17 mouse cellular contexts compared by ENCODE assay signal in the genomic region with DNA sequence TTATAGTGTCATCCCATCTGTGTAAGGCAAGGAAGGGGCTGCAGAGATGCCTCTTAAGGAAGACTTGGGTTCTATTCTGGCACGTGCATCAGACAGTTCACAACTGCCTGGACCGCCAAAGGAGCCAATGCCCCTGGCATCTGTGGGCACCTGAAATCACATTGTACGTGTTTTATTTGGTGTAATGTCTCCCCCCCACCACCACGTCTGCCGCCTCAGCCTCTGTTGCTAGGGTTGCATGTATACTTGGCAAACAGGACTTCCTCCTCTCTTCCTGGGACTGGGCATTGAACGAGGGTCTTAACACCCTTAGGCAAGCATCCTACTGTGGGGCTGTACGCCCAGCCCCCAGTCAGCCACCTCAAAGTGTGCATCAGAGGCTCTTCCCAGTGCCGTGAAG. TPM values are rescaled to one million over a fixed set of nuclear protein-coding genes. Genes with fewer than 3 reads are reported as not detected.
DNase-seq lines count a peak whose midpoint lies in the region; ATAC-seq and TF ChIP-seq lines count a peak whose summit lies in the region.
"Had no signal": no experiment of that assay in that cellular context is flagged by ENCODE, and none has a peak within 500 bp of the region (broad histone marks: within the 10 kb centered on the region; RNA-seq: fewer than 3 reads in every experiment).

No protein-coding gene starts in this region.

- ATAC-seq in embryonic facial prominence, embryonic 13.5 days (ENCODE audit: insufficient number of reproducible peaks, insufficient read depth, low FRiP score, low TSS enrichment, low read depth): no peak
- peak; percentile 32; the same call in 1 of the 2 replicates for ATAC-seq in forebrain, postnatal 0 days
- no peak for ATAC-seq in midbrain, embryonic 14.5 days (ENCODE audit: low FRiP score, low TSS enrichment)
- ATAC-seq in intestine, embryonic 16.5 days: no peak
- ATAC-seq: inflammation-experienced regulatory T-cells, adult 6 months; liver, embryonic 12.5 days had no signal

- no peaks in the 10 kb centered on the region for H3K36me3 ChIP-seq in ES-Bruce4 (ENCODE audit: control insufficient read depth, insufficient read depth, low read length, poor library complexity, severe bottlenecking)
- no peaks in the 10 kb centered on the region for H3K36me3 ChIP-seq in embryonic facial prominence, embryonic 13.5 days
- H3K36me3 ChIP-seq in forebrain, postnatal 0 days (ENCODE audit: insufficient read depth): no peaks in the 10 kb centered on the region
- no peaks in the 10 kb centered on the region for H3K36me3 ChIP-seq in midbrain, embryonic 14.5 days (ENCODE audit: control insufficient read depth, insufficient read depth, low read length)
- H3K36me3 ChIP-seq in intestine, embryonic 16.5 days (ENCODE audit: control insufficient read depth, insufficient read depth, low read length): no peaks in the 10 kb centered on the region
- H3K36me3 ChIP-seq: heart, embryonic 10.5 days; kidney, embryonic 15.5 days; liver, embryonic 12.5 days; lung, embryonic 15.5 days had no signal

- 0 out of 2 replicates have a peak overlapping the region, but pooled peaks have one; percentile 77 for H3K27ac ChIP-seq in ES-Bruce4 (ENCODE audit: insufficient read depth, low read length)
- 0 out of 2 replicates have a peak overlapping the region, but pooled peaks have one; percentile 62 for H3K27ac ChIP-seq in embryonic facial prominence, embryonic 13.5 days
- H3K27ac ChIP-seq in forebrain, postnatal 0 days (ENCODE audit: low read depth, low read length): no peak overlapping the region
- H3K27ac ChIP-seq in midbrain, embryonic 14.5 days (replicated peaks; ENCODE audit: low read depth, low read length): peak overlapping the region; percentile 91
- no peak overlapping the region for H3K27ac ChIP-seq in layer of hippocampus, adult 2 months
- H3K27ac ChIP-seq in intestine, embryonic 16.5 days (ENCODE audit: low read length): no peak overlapping the region
- H3K27ac ChIP-seq: liver, embryonic 12.5 days; macrophage had no signal

- TF ChIP-seq POLR2A in ES-Bruce4 (IDR thresholded peaks at IDR 0.05; ENCODE audit: insufficient read depth, low read length): no peak

- H3K9ac ChIP-seq in ES-Bruce4 (ENCODE audit: low read depth, poor library complexity, severe bottlenecking): no peak overlapping the region
- H3K9ac ChIP-seq in embryonic facial prominence, embryonic 13.5 days: no peak overlapping the region
- H3K9ac ChIP-seq in forebrain, postnatal 0 days: no peak overlapping the region
- H3K9ac ChIP-seq in midbrain, embryonic 14.5 days (replicated peaks; ENCODE audit: low read length): no peak overlapping the region; the same call in 1 of the 2 replicates
- no peak overlapping the region for H3K9ac ChIP-seq in intestine, embryonic 16.5 days (ENCODE audit: low read depth, low read length)
- H3K9ac ChIP-seq: liver, embryonic 12.5 days; lung, embryonic 15.5 days had no signal

- H3K4me2 ChIP-seq in embryonic facial prominence, embryonic 13.5 days: no peak overlapping the region
- H3K4me2 ChIP-seq in forebrain, postnatal 0 days (ENCODE audit: low read depth): no peak overlapping the region
- H3K4me2 ChIP-seq in midbrain, embryonic 14.5 days (ENCODE audit: low read length): peak overlapping the region; percentile 51
- no peak overlapping the region for H3K4me2 ChIP-seq in intestine, embryonic 16.5 days (ENCODE audit: low read depth, low read length)

- peaks cover 11% of the 10 kb centered on the region for H3K4me1 ChIP-seq in ES-Bruce4 (ENCODE audit: control insufficient read depth, insufficient read depth, low read length)
- peaks cover 15% of the 10 kb centered on the region for H3K4me1 ChIP-seq in embryonic facial prominence, embryonic 13.5 days
- peaks cover 12% of the 10 kb centered on the region for H3K4me1 ChIP-seq in forebrain, postnatal 0 days (ENCODE audit: insufficient read depth)
- H3K4me1 ChIP-seq in midbrain, embryonic 14.5 days (ENCODE audit: control insufficient read depth, insufficient read depth, low read length): peaks cover 23% of the 10 kb centered on the region
- H3K4me1 ChIP-seq in intestine, embryonic 16.5 days (ENCODE audit: control insufficient read depth, insufficient read depth, low read length): peaks cover 10% of the 10 kb centered on the region
- H3K4me1 ChIP-seq: liver, embryonic 12.5 days had no signal

- TF ChIP-seq EP300 in ES-Bruce4 (IDR thresholded peaks at IDR 0.05; ENCODE audit: insufficient read depth, low read depth, low read length): no peak

- WGBS in embryonic facial prominence, embryonic 13.5 days: 55% methylated on average over 8 of the region's 8 CpGs
- 23% methylated on average over 8 of the region's 8 CpGs for whole genome bisulfite sequencing in forebrain, postnatal 0 days
- 21% methylated on average over 8 of the region's 8 CpGs for WGBS in midbrain, embryonic 14.5 days
- 74% methylated on average over 8 of the region's 8 CpGs for WGBS in intestine, embryonic 16.5 days

- H3K27me3 ChIP-seq in ES-Bruce4 (ENCODE audit: control insufficient read depth, insufficient read depth, low read length, poor library complexity, severe bottlenecking): no peaks in the 10 kb centered on the region
- no peaks in the 10 kb centered on the region for H3K27me3 ChIP-seq in embryonic facial prominence, embryonic 13.5 days
- H3K27me3 ChIP-seq in forebrain, postnatal 0 days (ENCODE audit: insufficient read depth, low read length): no peaks in the 10 kb centered on the region
- no peaks in the 10 kb centered on the region for H3K27me3 ChIP-seq in midbrain, embryonic 14.5 days (ENCODE audit: control insufficient read depth, insufficient read depth, low read length)
- H3K27me3 ChIP-seq in intestine, embryonic 16.5 days (replicated peaks; ENCODE audit: control insufficient read depth, insufficient read depth, low read length): no peaks in the 10 kb centered on the region

- TF ChIP-seq CTCF in ES-Bruce4 (IDR thresholded peaks at IDR 0.05; ENCODE audit: low read depth, low read length): no peak
- no peak for TF ChIP-seq CTCF in forebrain, postnatal 0 days (IDR thresholded peaks at IDR 0.05; ENCODE audit: low read depth)
- no peak for TF ChIP-seq CTCF in layer of hippocampus, adult 2 months (conservative IDR thresholded peaks at IDR 0.05)

- DNase-seq in forebrain, postnatal 0 days: peak; percentile 32
- peak; percentile 25 for DNase-seq in midbrain, embryonic 14.5 days
- no peak for DNase-seq in layer of hippocampus, adult 2 months (ENCODE audit: low spot score in 2 of 2)
- no peak for DNase-seq in spleen, postnatal 10 days (ENCODE audit: low spot score in 2 of 2)
- DNase-seq: cerebellum, postnatal 14 days; gastrocnemius, postnatal 36 days; heart, postnatal 14 days; thymus, adult 2 months had no signal

- H3K4me3 ChIP-seq in ES-Bruce4 (ENCODE audit: low read depth, low read length): no peak overlapping the region
- no peak overlapping the region for H3K4me3 ChIP-seq in embryonic facial prominence, embryonic 13.5 days
- H3K4me3 ChIP-seq in forebrain, postnatal 0 days (ENCODE audit: low read depth, low read length): no peak overlapping the region
- H3K4me3 ChIP-seq in midbrain, embryonic 14.5 days (replicated peaks; ENCODE audit: low read depth, low read length): no peak overlapping the region
- H3K4me3 ChIP-seq in layer of hippocampus, adult 2 months: no peak overlapping the region
- no peak overlapping the region for H3K4me3 ChIP-seq in intestine, embryonic 16.5 days (ENCODE audit: low read length)
- H3K4me3 ChIP-seq: liver, embryonic 12.5 days had no signal

- no peaks in the 10 kb centered on the region for H3K9me3 ChIP-seq in ES-Bruce4 (replicated peaks; ENCODE audit: control insufficient read depth, insufficient read depth, low read length, poor library complexity, severe bottlenecking)
- H3K9me3 ChIP-seq in embryonic facial prominence, embryonic 13.5 days: no peaks in the 10 kb centered on the region
- no peaks in the 10 kb centered on the region for H3K9me3 ChIP-seq in forebrain, postnatal 0 days (ENCODE audit: low read length)
- H3K9me3 ChIP-seq in midbrain, embryonic 14.5 days (ENCODE audit: control insufficient read depth, low read length): no peaks in the 10 kb centered on the region
- no peaks in the 10 kb centered on the region for H3K9me3 ChIP-seq in intestine, embryonic 16.5 days (ENCODE audit: control insufficient read depth, low read length)
- H3K9me3 ChIP-seq: heart, embryonic 10.5 days; kidney, embryonic 15.5 days; liver, embryonic 12.5 days; lung, embryonic 15.5 days had no signal

RNA-seq across cellular contexts. Expression of a gene that starts 24.2 kb away (rescaled TPM):
- polyA plus RNA-seq in ES-Bruce4 (2011; ENCODE audit: insufficient read depth, insufficient read length, low read depth, missing spikeins): 48.7 and 49.2 TPM in 2 replicates
- polyA plus RNA-seq in embryonic facial prominence, embryonic 13.5 days (2015; fragmentation: Nextera tagmentation; extraction: Ambion mirVana): 22.3 and 23.9 TPM in 2 replicates
- 53.8 and 65.9 TPM in 2 replicates for total RNA-seq in forebrain, postnatal 0 days (2014; rRNA removed)
- 48.2 and 49.9 TPM in 2 replicates for polyA plus RNA-seq in forebrain, postnatal 0 days (2015; fragmentation: Nextera tagmentation; extraction: Ambion mirVana)
- polyA plus RNA-seq in midbrain, embryonic 14.5 days (2014; fragmentation: Nextera tagmentation; extraction: Ambion mirVana): 71.6 and 101 TPM in 2 replicates
- total RNA-seq in layer of hippocampus, adult 2 months (2021): 10 to 100 TPM; 48.6 to 52.4 TPM
- polyA plus RNA-seq in intestine, embryonic 16.5 days (2015; fragmentation: Nextera tagmentation; extraction: Ambion mirVana): 3.0 and 4.5 TPM in 2 replicates
- polyA plus RNA-seq: inflammation-experienced regulatory T-cells, adult 6 months; macrophage had no signal

RNA-seq across cellular contexts. Expression of a gene that starts 56.4 kb away (rescaled TPM):
- polyA plus RNA-seq in ES-Bruce4 (2011; ENCODE audit: insufficient read depth, insufficient read length, low read depth, missing spikeins): 319 and 337 TPM in 2 replicates
- polyA plus RNA-seq in embryonic facial prominence, embryonic 13.5 days (2015; fragmentation: Nextera tagmentation; extraction: Ambion mirVana): 786 and 801 TPM in 2 replicates
- 628 and 701 TPM in 2 replicates for total RNA-seq in forebrain, postnatal 0 days (2014; rRNA removed)
- polyA plus RNA-seq in forebrain, postnatal 0 days (2015; fragmentation: Nextera tagmentation; extraction: Ambion mirVana): 1,510 and 1,858 TPM in 2 replicates
- polyA plus RNA-seq in midbrain, embryonic 14.5 days (2014; fragmentation: Nextera tagmentation; extraction: Ambion mirVana): 938 and 1,310 TPM in 2 replicates
- total RNA-seq in layer of hippocampus, adult 2 months (2021): 100 to 1,000 TPM; 685 to 700 TPM
- 1,462 and 1,500 TPM in 2 replicates for polyA plus RNA-seq in intestine, embryonic 16.5 days (2015; fragmentation: Nextera tagmentation; extraction: Ambion mirVana)

Comparison
In these comparisons a context has a peak if more than half of its experiments do, and no peak if none do; other contexts are left out.
1. H3K27ac ChIP-seq: peak in ES-Bruce4 (single experiment), embryonic facial prominence, embryonic 13.5 days (single experiment) and midbrain, embryonic 14.5 days (single experiment); none in forebrain, postnatal 0 days (single experiment), layer of hippocampus, adult 2 months (single experiment) and intestine, embryonic 16.5 days (single experiment).
2. DNase-seq: peak in forebrain, postnatal 0 days (single experiment) and midbrain, embryonic 14.5 days (single experiment); none in layer of hippocampus, adult 2 months (0 of 2) and spleen, postnatal 10 days (0 of 2).